Mouse (Mus musculus): ENCODE results near the gene R3hdml. TPM values are rescaled to one million over a fixed set of nuclear protein-coding genes. Genes with fewer than 3 reads are reported as not detected.

Gene R3hdml
- total and polyA plus RNA-seq, 3 experiments: not detected

GRCm38 (mm10) chr2:163481539-163482029, 10.5 kb upstream of the R3hdml start:
- no peak overlapping the region for H3K9ac ChIP-seq (ENCODE audit: control insufficient read depth, low read depth, low read length, poor library complexity, severe bottlenecking)

GRCm38 (mm10) chr2:163487360-163487759, 4.8 kb upstream of the R3hdml start:
- Histone ChIP-seq H3K4me1 (ENCODE audit: control insufficient read depth in 1 of 2, insufficient read depth in 2 of 2, low read length in 2 of 2) (no peaks in the 10 kb centered on the region), H3K36me3 (ENCODE audit: control insufficient read depth in 1 of 2, insufficient read depth in 2 of 2, low read length in 2 of 2) (no peaks in the 10 kb centered on the region), H3K27ac (ENCODE audit: control insufficient read depth, low read depth, low read length) (no peak overlapping the region), H3K79me2 (ENCODE audit: control insufficient read depth, insufficient read depth, low read length, poor library complexity) (no peaks in the 10 kb centered on the region), H3K4me3 (ENCODE audit: control insufficient read depth in 1 of 2, insufficient read depth in 1 of 2, low read depth in 2 of 2, low read length in 2 of 2) (no peak overlapping the region), H3K27me3 (ENCODE audit: control insufficient read depth in 1 of 2, insufficient read depth in 2 of 2, low read length in 2 of 2) (peaks cover 14 to 17% of the 10 kb centered on the region in 2 experiments), H3K9me3 (replicated peaks; ENCODE audit: insufficient read depth, low read length) (no peaks in the 10 kb centered on the region), H3K9ac (ENCODE audit: control insufficient read depth, low read depth, low read length, poor library complexity, severe bottlenecking) (no peak overlapping the region)
- TF ChIP-seq CHD1 (IDR thresholded peaks at IDR 0.05; ENCODE audit: low read depth, low read length) (no peak), ZMIZ1 (IDR thresholded peaks at IDR 0.05; ENCODE audit: low read depth, low read length) (no peak)
- DNase-seq (ENCODE audit: low read depth, low spot score): no peak

More at GRCm38 (mm10) chr2:163481539-163482029, 10.5 kb upstream of the R3hdml start:
- Histone ChIP-seq H3K4me3 (ENCODE audit: control insufficient read depth in 1 of 2, insufficient read depth in 1 of 2, low read depth in 2 of 2, low read length in 2 of 2) (no peak overlapping the region), H3K4me1 (ENCODE audit: control insufficient read depth in 1 of 2, insufficient read depth in 2 of 2, low read length in 2 of 2) (no peaks in the 10 kb centered on the region), H3K27me3 (ENCODE audit: control insufficient read depth in 1 of 2, insufficient read depth in 2 of 2, low read length in 2 of 2) (peaks cover 10 to 11% of the 10 kb centered on the region in 2 experiments), H3K36me3 (ENCODE audit: control insufficient read depth in 1 of 2, insufficient read depth in 2 of 2, low read length in 2 of 2) (no peaks in the 10 kb centered on the region), H3K9me3 (replicated peaks; ENCODE audit: insufficient read depth, low read length) (no peaks in the 10 kb centered on the region), H3K27ac (ENCODE audit: control insufficient read depth, low read depth, low read length) (no peak overlapping the region), H3K79me2 (ENCODE audit: control insufficient read depth, insufficient read depth, low read length, poor library complexity) (no peaks in the 10 kb centered on the region)
- DNase-seq (ENCODE audit: low read depth, low spot score): no peak
- no peak for TF ChIP-seq TCF12 (IDR thresholded peaks at IDR 0.05; ENCODE audit: low read depth, low read length)
- TF ChIP-seq ZNF384 (IDR thresholded peaks at IDR 0.05; ENCODE audit: low read depth, low read length): no peak
- TF ChIP-seq POLR2AphosphoS2 (IDR thresholded peaks at IDR 0.05; ENCODE audit: low read length): no peak
- TF ChIP-seq TAL1 (IDR thresholded peaks at IDR 0.05; ENCODE audit: low read length): no peak
- no peak for TF ChIP-seq NELFE (IDR thresholded peaks at IDR 0.05; ENCODE audit: low read depth, low read length)
- no peak for TF ChIP-seq SIN3A (IDR thresholded peaks at IDR 0.05; ENCODE audit: low read length)
- no peak for TF ChIP-seq HCFC1 (IDR thresholded peaks at IDR 0.05; ENCODE audit: low read depth, low read length)
- TF ChIP-seq GATA1 (IDR thresholded peaks at IDR 0.05; ENCODE audit: low read depth, low read length): no peak
- no peak for TF ChIP-seq MYB (IDR thresholded peaks at IDR 0.05; ENCODE audit: low read depth, low read length)
- TF ChIP-seq USF1 (IDR thresholded peaks at IDR 0.05; ENCODE audit: low read depth, low read length): no peak
- no peak for TF ChIP-seq SMC3 (IDR thresholded peaks at IDR 0.05; ENCODE audit: low read depth, low read length)
- no peak for TF ChIP-seq TBP (IDR thresholded peaks at IDR 0.05; ENCODE audit: low read depth, low read length)
- TF ChIP-seq RAD21 (IDR thresholded peaks at IDR 0.05; ENCODE audit: low read depth, low read length): no peak
- TF ChIP-seq CTCF (IDR thresholded peaks at IDR 0.05 in 2 of 3, conservative IDR thresholded peaks at IDR 0.05 in 1 of 3; ENCODE audit: control insufficient read depth in 1 of 3, insufficient read depth in 1 of 3, low read depth in 2 of 3, low read length in 3 of 3, poor library complexity in 1 of 3, severe bottlenecking in 1 of 3): no peak
- no peak for TF ChIP-seq CHD1 (IDR thresholded peaks at IDR 0.05; ENCODE audit: low read depth, low read length)
